Mouse (Mus musculus) limb, embryonic 14.5 days (tissue): Measurements from ENCODE around the gene Daam2. TPM values are rescaled to one million over a fixed set of nuclear protein-coding genes. Genes with fewer than 3 reads are reported as not detected.
A peak's percentile ranks its signal among the peaks of the same experiment; 100 is the strongest.

Experiments used
- ATAC-seq: fragments of 200-750 bp; cut with Nextera tagmentation; 2 replicates; pipeline ENCODE4 v1.8.0; 2017; ENCODE audit warnings: low read depth, moderate number of reproducible peaks, moderate TSS enrichment; ENCODE audit not compliant: low FRiP score
- DNase-seq: peaks from one replicate; pipeline ENCODE4 v3.0.0-alpha.2; 2015; ENCODE audit warnings: low spot score
- H3K27ac ChIP-seq: fragments of 300-500 bp; sonication (generic); replicated peaks from 2 replicates; pipeline ENCODE4 v1.5.1; 2014; ENCODE audit warnings: low read depth, mild to moderate bottlenecking, low read length, moderate library complexity, mixed read lengths
- H3K27me3 ChIP-seq: fragments of 300-500 bp; sonication (generic); 2 replicates; pipeline ENCODE4 v1.6.1; 2014; ENCODE audit warnings: low read length, mixed read lengths; ENCODE audit not compliant: control insufficient read depth, insufficient read depth
- H3K36me3 ChIP-seq: fragments of 300-500 bp; sonication (generic); 2 replicates; pipeline ENCODE4 v1.6.1; 2014; ENCODE audit warnings: mild to moderate bottlenecking, low read length, moderate library complexity, mixed read lengths; ENCODE audit not compliant: control insufficient read depth, insufficient read depth
- H3K4me1 ChIP-seq: fragments of 300-500 bp; sonication (generic); 2 replicates; pipeline ENCODE4 v1.6.1; 2014; ENCODE audit warnings: antibody characterized with exemption, low read length, mixed read lengths; ENCODE audit not compliant: control insufficient read depth, insufficient read depth
- H3K4me2 ChIP-seq: fragments of 300-500 bp; sonication (generic); replicated peaks from 2 replicates; pipeline ENCODE4 v1.6.1; 2014; ENCODE audit warnings: low read depth, mild to moderate bottlenecking, low read length, moderate library complexity; ENCODE audit not compliant: severe bottlenecking
- H3K4me3 ChIP-seq: fragments of 300-500 bp; sonication (generic); replicated peaks from 2 replicates; pipeline ENCODE4 v1.5.1; 2014; ENCODE audit warnings: low read length
- H3K9ac ChIP-seq: fragments of 300-500 bp; sonication (generic); 2 replicates; pipeline ENCODE4 v1.6.1; 2014; ENCODE audit warnings: mild to moderate bottlenecking, low read depth, low read length, moderate library complexity; ENCODE audit not compliant: severe bottlenecking
- H3K9me3 ChIP-seq: fragments of 300-500 bp; sonication (generic); 2 replicates; pipeline ENCODE4 v1.6.1; 2016; ENCODE audit warnings: low read length; ENCODE audit not compliant: control insufficient read depth
- POLR2A ChIP-seq: fragments of 200-500 bp; IDR thresholded peaks from 2 replicates; pipeline ENCODE4 v1.8.0; 2012; ENCODE audit warnings: inconsistent platforms, mild to moderate bottlenecking, moderate library complexity, borderline replicate concordance; ENCODE audit not compliant: insufficient read depth, insufficient read length; ENCODE audit errors: extremely low read depth
- WGBS: fragments of 180-500 bp; shearing (Covaris S2); extraction: QIAGEN DNeasy Blood & Tissue Kit; methylation state at CpG from one replicate; pipeline ENCODE4 v1.1.7; 2014; 5-methylcytosine and 5-hydroxymethylcytosine counted together
- polyA plus RNA-seq, 2 experiments: library from polyadenylated mRNA; depleted of rRNA in 1 of 2; stranded (reverse) in 1 of 2; unstranded in 1 of 2; fragments of >200 nt; fragmentation: Nextera tagmentation in 1 of 2; extraction: Ambion mirVana in 1 of 2; gene quantifications; 2 replicates each; pipeline versions ENCODE4 v1.2.1 to v1.2.3; 2012 to 2014

Gene Daam2
- polyA plus RNA-seq, 2 experiments: 8.7 to 30.0 TPM

DNA sequence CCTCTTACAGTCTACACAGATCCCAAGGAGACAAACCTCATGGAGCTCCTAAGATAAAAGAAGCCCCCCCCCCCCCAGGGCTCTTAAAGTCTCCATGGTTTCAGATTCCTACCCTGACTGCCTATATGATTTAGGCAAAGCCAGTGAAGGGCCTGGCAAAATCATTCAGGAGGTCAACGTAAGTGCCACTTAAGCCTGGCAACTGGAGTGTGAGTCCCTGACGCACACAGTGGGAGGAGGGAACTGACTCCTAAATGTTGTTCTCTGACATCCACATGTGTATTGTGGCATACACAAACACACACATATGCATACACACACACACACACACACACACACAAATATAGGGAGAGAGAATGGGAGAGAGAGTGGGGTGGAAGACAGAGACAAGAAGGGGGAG, 12.7 kb downstream of the Daam2 start:
- ATAC-seq (no peak), DNase-seq (no peak)
- no peak overlapping the region for H3K4me2 ChIP-seq
- no peaks in the 10 kb centered on the region for H3K4me1 ChIP-seq
- no peak overlapping the region for H3K9ac ChIP-seq
- H3K27ac ChIP-seq: no peak overlapping the region
- TF ChIP-seq POLR2A: no peak
- peaks cover 4% of the 10 kb centered on the region; the same call in 1 of the 2 replicates for H3K36me3 ChIP-seq
- H3K4me3 ChIP-seq: no peak overlapping the region
- no peaks in the 10 kb centered on the region for H3K27me3 ChIP-seq
- 73% methylated on average over 2 of the region's 2 CpGs for WGBS
- H3K9me3 ChIP-seq: no peaks in the 10 kb centered on the region

DNA sequence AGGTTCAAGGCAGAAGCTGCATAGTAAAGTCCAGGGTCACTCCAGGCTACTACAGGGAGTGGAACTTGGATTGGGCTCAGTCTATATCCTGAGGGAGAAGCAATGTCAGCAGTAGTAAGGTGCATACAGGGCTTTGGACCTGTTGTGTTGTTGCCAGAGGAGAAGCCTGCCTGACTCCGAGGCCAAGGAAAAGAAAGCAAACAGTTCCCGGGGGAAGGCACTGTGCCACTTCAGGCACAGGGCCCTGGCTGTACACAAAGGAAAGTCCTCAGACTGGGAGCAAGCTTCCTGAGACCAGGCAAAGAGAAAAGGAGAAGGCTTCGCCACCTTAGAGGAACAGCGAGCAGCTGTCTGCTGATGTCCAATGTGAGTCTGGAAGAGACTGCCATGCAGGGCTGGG, 18.1 kb downstream of the Daam2 start:
- Histone ChIP-seq H3K36me3 (peaks cover 13% of the 10 kb centered on the region), H3K4me2 (no peak overlapping the region), H3K4me1 (peaks cover 7% of the 10 kb centered on the region), H3K9me3 (no peaks in the 10 kb centered on the region), H3K27me3 (no peaks in the 10 kb centered on the region), H3K9ac (no peak overlapping the region), H3K27ac (no peak overlapping the region), H3K4me3 (no peak overlapping the region)
- no peak for TF ChIP-seq POLR2A
- DNase-seq: no peak
- no peak for ATAC-seq
- WGBS: 82% methylated on average over 4 of the region's 4 CpGs

DNA sequence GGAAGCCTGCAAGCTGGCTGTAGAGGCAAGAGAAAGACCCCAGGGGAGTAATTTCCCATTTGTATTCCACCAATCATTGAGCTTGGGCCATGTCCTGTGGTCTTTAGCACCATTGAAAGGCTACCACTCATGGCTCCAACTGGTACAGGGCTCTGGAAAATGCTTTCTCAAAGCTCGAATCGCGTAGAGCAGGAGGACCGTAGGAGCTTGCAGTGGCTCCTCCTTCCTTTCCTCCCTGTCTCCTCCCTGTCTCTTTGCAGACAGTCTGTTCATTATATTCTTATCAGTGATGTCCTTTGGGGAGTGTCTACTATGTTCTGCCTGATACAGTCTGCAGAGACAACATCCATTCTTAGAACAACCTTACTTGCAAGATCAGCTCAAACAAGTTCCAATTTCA, 18.7 kb downstream of the Daam2 start:
- Histone ChIP-seq H3K4me3 (no peak overlapping the region), H3K27me3 (no peaks in the 10 kb centered on the region), H3K4me1 (peaks cover 13% of the 10 kb centered on the region), H3K9me3 (no peaks in the 10 kb centered on the region), H3K9ac (no peak overlapping the region), H3K36me3 (peaks cover 13% of the 10 kb centered on the region), H3K4me2 (no peak overlapping the region), H3K27ac (no peak overlapping the region)
- WGBS: 77% methylated on average over 4 of the region's 4 CpGs
- DNase-seq: no peak
- TF ChIP-seq POLR2A: no peak
- ATAC-seq: no peak

DNA sequence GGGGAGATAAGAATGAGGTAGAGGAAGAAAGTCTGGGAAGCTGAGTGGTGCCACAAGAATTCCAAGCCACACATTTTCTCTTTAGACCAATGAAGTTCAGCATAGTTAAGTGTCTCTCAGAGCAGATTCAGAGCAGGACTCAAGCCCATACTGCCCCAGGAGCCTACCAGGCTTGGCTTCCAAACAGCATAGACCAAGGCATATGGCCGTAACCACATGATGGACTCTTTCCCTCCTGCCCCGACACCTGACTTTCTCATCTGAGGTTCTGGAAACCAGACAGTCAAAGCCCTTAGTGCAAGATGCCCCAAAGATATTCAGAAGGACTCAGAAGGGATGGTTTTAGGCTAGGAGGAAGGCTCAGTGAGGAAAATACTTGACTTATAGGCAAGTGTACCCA, 19.6 kb downstream of the Daam2 start:
- Histone ChIP-seq H3K4me3 (no peak overlapping the region), H3K36me3 (peaks cover 11% of the 10 kb centered on the region), H3K4me2 (no peak overlapping the region), H3K27ac (no peak overlapping the region), H3K9me3 (no peaks in the 10 kb centered on the region), H3K9ac (no peak overlapping the region), H3K27me3 (no peaks in the 10 kb centered on the region), H3K4me1 (peaks cover 17% of the 10 kb centered on the region)
- ATAC-seq (no peak), DNase-seq (no peak)
- 95% methylated on average over 2 of the region's 2 CpGs for WGBS
- TF ChIP-seq POLR2A: no peak

DNA sequence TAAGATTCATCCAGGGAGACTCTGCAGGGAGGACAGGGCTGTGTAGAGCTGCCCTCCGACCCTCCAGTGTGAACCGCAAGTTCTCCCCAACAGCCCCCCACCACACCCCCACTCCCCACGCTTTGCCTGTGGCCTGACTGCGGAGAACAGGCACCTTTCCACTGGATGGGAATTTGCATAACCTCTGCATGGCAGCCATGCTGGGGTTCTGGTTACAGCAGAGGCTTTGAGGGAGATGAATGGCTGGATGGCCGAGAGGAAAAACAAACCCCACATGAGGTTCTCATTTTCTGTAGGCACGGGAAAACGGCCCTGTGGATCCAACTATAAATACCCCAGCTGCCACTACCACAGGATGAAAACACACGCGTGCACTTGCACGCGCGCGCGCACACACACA, 23.4 kb downstream of the Daam2 start:
- Histone ChIP-seq H3K9me3 (no peaks in the 10 kb centered on the region), H3K4me3 (no peak overlapping the region), H3K4me2 (no peak overlapping the region; the same call in 1 of the 2 replicates), H3K4me1 (peaks cover 29% of the 10 kb centered on the region), H3K9ac (peak overlapping the region; percentile 21; the same call in 1 of the 2 replicates), H3K36me3 (peaks cover 3% of the 10 kb centered on the region; the same call in 1 of the 2 replicates), H3K27ac (peak overlapping the region; percentile 61; the same call in 1 of the 2 replicates), H3K27me3 (no peaks in the 10 kb centered on the region)
- ATAC-seq (no peak), DNase-seq (peak; percentile 25)
- 42% methylated on average over 14 of the region's 14 CpGs for WGBS
- TF ChIP-seq POLR2A: no peak

DNA sequence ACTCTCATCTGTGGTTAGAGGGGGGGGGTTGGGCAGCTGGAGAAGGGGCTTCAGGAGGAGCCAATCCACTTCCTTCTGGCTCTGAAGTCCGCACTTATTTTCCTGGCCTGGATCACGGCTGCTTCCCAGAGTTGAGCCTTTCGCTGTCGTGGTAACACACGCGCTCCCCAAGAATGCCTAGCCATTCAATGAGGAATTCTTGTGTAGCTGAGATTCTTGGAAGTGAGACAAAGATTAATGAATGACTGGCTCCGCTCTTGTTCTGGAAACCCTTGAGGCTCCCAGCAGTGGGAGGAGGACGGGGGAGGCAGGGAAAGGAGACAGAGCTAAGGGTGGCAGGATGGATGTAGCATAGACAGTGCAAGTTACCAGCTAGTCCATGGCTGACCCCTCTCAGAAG, 24.9 kb downstream of the Daam2 start:
- Histone ChIP-seq H3K27ac (peak overlapping the region; percentile 19; the same call in 1 of the 2 replicates), H3K9ac (no peak overlapping the region), H3K9me3 (no peaks in the 10 kb centered on the region), H3K4me3 (no peak overlapping the region), H3K4me1 (peaks cover 29% of the 10 kb centered on the region), H3K4me2 (no peak overlapping the region), H3K36me3 (no peaks in the 10 kb centered on the region; the same call in 1 of the 2 replicates), H3K27me3 (no peaks in the 10 kb centered on the region)
- ATAC-seq (peak; percentile 69), DNase-seq (peak; percentile 73)
- WGBS: 26% methylated on average over 8 of the region's 8 CpGs
- TF ChIP-seq POLR2A: no peak
